Mouse (Mus musculus) heart, postnatal 0 days (tissue): ENCODE measurements around the gene Slc17a2.

Experiments
- CTCF ChIP-seq: IDR thresholded peaks from 2 replicates; pipeline ENCODE4 v1.5.1; 2016; ENCODE audit warnings: antibody characterized with exemption, control low read depth, low read depth
- EP300 ChIP-seq: IDR thresholded peaks from 2 replicates; pipeline ENCODE4 v1.6.1; 2016; ENCODE audit warnings: antibody characterized with exemption, low read depth

- TF ChIP-seq CTCF, result no peak
- TF ChIP-seq EP300, result no peak
Measured at GRCm38 (mm10) chr13:23764324-23765171, 42.2 kb upstream of the Slc17a2 start.
